In the genomic region with DNA sequence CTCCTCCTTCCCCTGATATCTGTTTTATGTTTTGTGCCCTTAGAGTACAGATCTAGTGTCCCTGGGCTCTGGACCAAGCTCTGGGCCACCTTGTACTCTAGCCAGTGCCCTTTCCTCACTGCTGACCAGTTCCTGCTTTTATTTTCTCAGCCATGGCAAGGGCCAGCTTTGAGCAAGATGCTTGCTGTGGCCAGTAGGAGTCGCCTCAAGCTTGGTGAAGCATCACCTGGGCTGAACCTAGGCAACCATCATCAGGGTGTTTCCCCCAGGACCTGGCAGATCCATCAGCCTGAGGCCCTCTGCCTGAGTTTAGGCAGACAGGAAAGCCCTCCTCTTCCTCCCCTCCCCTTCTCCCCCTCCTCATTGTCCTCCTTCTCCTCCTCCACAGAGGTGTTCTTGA, we compare ENCODE assay signal across 9 mouse cellular contexts. TPM values are rescaled to one million over a fixed set of nuclear protein-coding genes. Genes with fewer than 3 reads are reported as not detected.
DNase-seq lines count a peak whose midpoint lies in the region; ATAC-seq and TF ChIP-seq lines count a peak whose summit lies in the region.
"Had no signal": no experiment of that assay in that cellular context is flagged by ENCODE, and none has a peak within 500 bp of the region (broad histone marks: within the 10 kb centered on the region; RNA-seq: fewer than 3 reads in every experiment).

No protein-coding gene starts in this region.

- H3K36me3 ChIP-seq in lung, postnatal 0 days (ENCODE audit: insufficient read depth, low read length) = peaks cover 40% of the 10 kb centered on the region

- no peak for TF ChIP-seq EP300 in lung, postnatal 0 days (IDR thresholded peaks at IDR 0.05)

- H3K27me3 ChIP-seq in lung, postnatal 0 days (replicated peaks; ENCODE audit: insufficient read depth, low read length) = no peaks in the 10 kb centered on the region
- H3K27me3 ChIP-seq: hindbrain, embryonic 15.5 days had no signal

- 27% methylated on average over 1 of the region's 1 CpGs for WGBS in lung, postnatal 0 days

- H3K4me1 ChIP-seq in lung, postnatal 0 days (ENCODE audit: insufficient read depth, low read depth, low read length) = no peaks in the 10 kb centered on the region

- no peak overlapping the region for H3K4me2 ChIP-seq in lung, postnatal 0 days (replicated peaks; ENCODE audit: low read depth, low read length)
- H3K4me2 ChIP-seq: hindbrain, embryonic 15.5 days had no signal

- no peak overlapping the region for H3K4me3 ChIP-seq in left cerebral cortex, adult 2 months
- no peak overlapping the region for H3K4me3 ChIP-seq in lung, postnatal 0 days (ENCODE audit: low read depth, low read length)
- H3K4me3 ChIP-seq: hindbrain, embryonic 15.5 days had no signal

- no peaks in the 10 kb centered on the region for H3K9me3 ChIP-seq in lung, postnatal 0 days (ENCODE audit: low read length)
- H3K9me3 ChIP-seq: hindbrain, embryonic 15.5 days had no signal

- peak; percentile 43 for DNase-seq in adrenal gland, adult 2 months
- DNase-seq in adrenal gland, adult 8-10 months = no peak
- no peak for DNase-seq in left cerebral cortex, adult 2 months (ENCODE audit: extremely low spot score in 1 of 2, low spot score in 2 of 2)
- no peak for DNase-seq in left cerebral cortex, adult 11 months (ENCODE audit: low spot score)
- DNase-seq in gastrocnemius, postnatal 36 days = peak; percentile 33 to 39
- DNase-seq in lung, postnatal 0 days (ENCODE audit: low spot score) = peak; percentile 76
- DNase-seq in spleen, postnatal 36 days (ENCODE audit: low spot score in 2 of 2) = peak; percentile 41 to 56

- TF ChIP-seq CTCF in left cerebral cortex, adult 2 months (IDR thresholded peaks at IDR 0.05) = peak; percentile 63
- peak; percentile 68 for TF ChIP-seq CTCF in lung, postnatal 0 days (IDR thresholded peaks at IDR 0.05)

- H3K9ac ChIP-seq in lung, postnatal 0 days (replicated peaks; ENCODE audit: low read depth) = no peak overlapping the region
- H3K9ac ChIP-seq: hindbrain, embryonic 15.5 days had no signal

- intact Hi-C loops in left cerebral cortex, adult 2 months (cut with DNase I) = no loop called here
- intact Hi-C loops in gastrocnemius, postnatal 36 days (cut with DNase I) = no loop called here

- peak; percentile 79 for ATAC-seq in activated CD4-positive, CD25-positive, alpha-beta regulatory T cell, adult 4 months
- ATAC-seq in lung, postnatal 0 days = peak; percentile 36

- no peak overlapping the region for H3K27ac ChIP-seq in left cerebral cortex, adult 2 months
- no peak overlapping the region for H3K27ac ChIP-seq in lung, postnatal 0 days (ENCODE audit: low read length)

RNA-seq across cellular contexts. Expression of a gene that starts 18.9 kb away (rescaled TPM):
- total RNA-seq in adrenal gland, adult 2 months (2021) = 10 to 100 TPM; 46.9 to 77.9 TPM
- 86.8 and 92.5 TPM in 2 replicates for polyA plus RNA-seq in adrenal gland, adult 2 months (2012; rRNA removed)
- total RNA-seq in adrenal gland, adult 8-10 months (2022) = 10 to 100 TPM; 48.3 to 71.4 (median 53.9) TPM
- total RNA-seq in left cerebral cortex, adult 2 months (2021) = 10 to 100 TPM; 43.9 to 46.5 TPM
- polyA plus RNA-seq in activated CD4-positive, CD25-positive, alpha-beta regulatory T cell, adult 4 months (2017; shearing (Covaris generic)) = 10 to 100 TPM; 12.7 to 14.3 TPM
- 10 to 100 TPM; 76.2 to 86.8 TPM for total RNA-seq in gastrocnemius, postnatal 36 days (2021)
- polyA plus RNA-seq in lung, postnatal 0 days (2015; fragmentation: Nextera tagmentation; extraction: Ambion mirVana) = 4.5 and 5.1 TPM in 2 replicates

RNA-seq across cellular contexts. Expression of a gene that starts 32.8 kb away (rescaled TPM):
- 10 to 100 TPM; 29.2 to 32.5 TPM for total RNA-seq in adrenal gland, adult 2 months (2021)
- 26.4 and 29.8 TPM in 2 replicates for polyA plus RNA-seq in adrenal gland, adult 2 months (2012; rRNA removed)
- 10 to 100 TPM; 27.2 to 43.1 (median 32.1) TPM for total RNA-seq in adrenal gland, adult 8-10 months (2022)
- total RNA-seq in left cerebral cortex, adult 2 months (2021) = 10 to 100 TPM; 54.2 to 58.0 TPM
- polyA plus RNA-seq in activated CD4-positive, CD25-positive, alpha-beta regulatory T cell, adult 4 months (2017; shearing (Covaris generic)) = 10 to 100 TPM; 21.2 to 24.9 TPM
- 10 to 100 TPM; 22.5 to 24.2 TPM for total RNA-seq in gastrocnemius, postnatal 36 days (2021)
- 16.9 and 17.9 TPM in 2 replicates for polyA plus RNA-seq in lung, postnatal 0 days (2015; fragmentation: Nextera tagmentation; extraction: Ambion mirVana)

RNA-seq across cellular contexts. Expression of a gene that starts 35.7 kb away (rescaled TPM):
- 10 to 100 TPM; 29.1 to 30.1 TPM for total RNA-seq in adrenal gland, adult 2 months (2021)
- polyA plus RNA-seq in adrenal gland, adult 2 months (2012; rRNA removed) = 33.8 and 38.2 TPM in 2 replicates
- total RNA-seq in adrenal gland, adult 8-10 months (2022) = 10 to 100 TPM; 22.8 to 30.3 (median 25.0) TPM
- total RNA-seq in left cerebral cortex, adult 2 months (2021) = 10 to 100 TPM; 64.3 to 68.0 TPM
- polyA plus RNA-seq in activated CD4-positive, CD25-positive, alpha-beta regulatory T cell, adult 4 months (2017; shearing (Covaris generic)) = 1 to 10 TPM; 2.9 to 3.6 TPM
- total RNA-seq in gastrocnemius, postnatal 36 days (2021) = 10 to 100 TPM; 12.1 to 13.3 TPM
- 12.7 and 13.9 TPM in 2 replicates for polyA plus RNA-seq in lung, postnatal 0 days (2015; fragmentation: Nextera tagmentation; extraction: Ambion mirVana)

RNA-seq across cellular contexts. Expression of a gene that starts 52.8 kb away (rescaled TPM):
- total RNA-seq in adrenal gland, adult 2 months (2021) = 100 to 1,000 TPM in 1 of 2 experiments, 10 to 100 TPM in 1; 93.3 to 114 TPM
- 11.0 and 13.7 TPM in 2 replicates for polyA plus RNA-seq in adrenal gland, adult 2 months (2012; rRNA removed)
- total RNA-seq in adrenal gland, adult 8-10 months (2022) = 100 to 1,000 TPM in 2 of 4 experiments, 10 to 100 TPM in 2; 95.5 to 120 (median 105) TPM
- total RNA-seq in left cerebral cortex, adult 2 months (2021) = 10 to 100 TPM; 81.8 to 96.6 TPM
- 100 to 1,000 TPM; 217 to 224 TPM for polyA plus RNA-seq in activated CD4-positive, CD25-positive, alpha-beta regulatory T cell, adult 4 months (2017; shearing (Covaris generic))
- 10 to 100 TPM; 56.5 to 60.2 TPM for total RNA-seq in gastrocnemius, postnatal 36 days (2021)
- 167 and 168 TPM in 2 replicates for polyA plus RNA-seq in lung, postnatal 0 days (2015; fragmentation: Nextera tagmentation; extraction: Ambion mirVana)

RNA-seq across cellular contexts. Expression of a gene that starts 54.2 kb away (rescaled TPM):
- total RNA-seq in adrenal gland, adult 2 months (2021) = 10 to 100 TPM; 13.9 to 24.8 TPM
- 39.9 and 43.0 TPM in 2 replicates for polyA plus RNA-seq in adrenal gland, adult 2 months (2012; rRNA removed)
- total RNA-seq in adrenal gland, adult 8-10 months (2022) = 10 to 100 TPM; 22.0 to 27.1 (median 23.5) TPM
- 10 to 100 TPM; 53.2 to 54.1 TPM for total RNA-seq in left cerebral cortex, adult 2 months (2021)
- polyA plus RNA-seq in activated CD4-positive, CD25-positive, alpha-beta regulatory T cell, adult 4 months (2017; shearing (Covaris generic)) = 1 to 10 TPM; 5.3 to 6.9 TPM
- total RNA-seq in gastrocnemius, postnatal 36 days (2021) = 1 to 10 TPM; 4.9 to 6.0 TPM
- polyA plus RNA-seq in lung, postnatal 0 days (2015; fragmentation: Nextera tagmentation; extraction: Ambion mirVana) = 49.5 and 52.4 TPM in 2 replicates

Comparison
In these comparisons a context has a peak if more than half of its experiments do, and no peak if none do; other contexts are left out.
1. DNase-seq: peak in adrenal gland, adult 2 months (single experiment), gastrocnemius, postnatal 36 days (2 of 2), lung, postnatal 0 days (single experiment) and spleen, postnatal 36 days (2 of 2); none in adrenal gland, adult 8-10 months (single experiment), left cerebral cortex, adult 2 months (0 of 2) and left cerebral cortex, adult 11 months (single experiment).